Mouse (Mus musculus) testis, adult 2 months (tissue): ENCODE results near the gene Fcer1g.

Experiments
- CTCF ChIP-seq: fragments of 200-500 bp; IDR thresholded peaks from 2 replicates; pipeline ENCODE4 v1.5.1; 2012; ENCODE audit warnings: low read depth, mild to moderate bottlenecking, inconsistent platforms, low read length, moderate library complexity; ENCODE audit not compliant: control insufficient read depth, insufficient read depth, insufficient replicate concordance
- POLR2A ChIP-seq: fragments of 200-500 bp; IDR thresholded peaks from 2 replicates; pipeline ENCODE4 v1.6.1; 2012; ENCODE audit warnings: low read depth, mild to moderate bottlenecking, inconsistent platforms, low read length, moderate library complexity; ENCODE audit not compliant: control insufficient read depth

- no peak for TF ChIP-seq POLR2A
- no peak for TF ChIP-seq CTCF
Observed at GRCm38 (mm10) chr1:171272086-171272485, 37.9 kb upstream of the Fcer1g start.
